Mouse (Mus musculus) liver, embryonic 11.5 days (tissue): ENCODE results near the gene Entr1. TPM values are rescaled to one million over a fixed set of nuclear protein-coding genes. Genes with fewer than 3 reads are reported as not detected.

Source experiments
- ATAC-seq: fragments of 200-750 bp; cut with Nextera tagmentation; replicated peaks from 2 replicates; pipeline ENCODE4 v1.8.0; 2017; ENCODE audit warnings: moderate number of reproducible peaks, mild to moderate bottlenecking, moderate TSS enrichment, moderate library complexity; ENCODE audit not compliant: low FRiP score
- DNase-seq: peaks from one replicate; pipeline ENCODE4 v3.0.0-alpha.2; 2017; ENCODE audit warnings: low spot score
- H3K27ac ChIP-seq: fragments of 300-500 bp; sonication (generic); 2 replicates; pipeline ENCODE4 v1.5.1; 2014; ENCODE audit warnings: mild to moderate bottlenecking, low read depth, low read length, control low read depth
- H3K27me3 ChIP-seq: fragments of 300-500 bp; sonication (generic); replicated peaks from 2 replicates; pipeline ENCODE4 v1.6.1; 2014; ENCODE audit warnings: low read length, mixed read lengths; ENCODE audit not compliant: control insufficient read depth, insufficient read depth
- H3K36me3 ChIP-seq: fragments of 300-500 bp; sonication (generic); 2 replicates; pipeline ENCODE4 v1.6.1; 2014; ENCODE audit warnings: mild to moderate bottlenecking, low read length, moderate library complexity, mixed read lengths; ENCODE audit not compliant: control insufficient read depth, insufficient read depth
- H3K4me1 ChIP-seq: fragments of 300-500 bp; sonication (generic); replicated peaks from 2 replicates; pipeline ENCODE4 v1.6.1; 2014; ENCODE audit warnings: low read length, mixed read lengths; ENCODE audit not compliant: control insufficient read depth, insufficient read depth
- H3K4me2 ChIP-seq: fragments of 300-500 bp; sonication (generic); 2 replicates; pipeline ENCODE4 v1.6.1; 2014; ENCODE audit warnings: mild to moderate bottlenecking, control low read depth, moderate library complexity
- H3K4me3 ChIP-seq: fragments of 300-500 bp; sonication (generic); 2 replicates; pipeline ENCODE4 v1.5.1; 2014; ENCODE audit warnings: low read depth, low read length, control low read depth
- H3K9ac ChIP-seq: fragments of 300-500 bp; sonication (generic); 2 replicates; pipeline ENCODE4 v1.6.1; 2014; ENCODE audit warnings: low read depth, low read length, control low read depth
- H3K9me3 ChIP-seq: fragments of 300-500 bp; sonication (generic); 2 replicates; pipeline ENCODE4 v1.6.1; 2016; ENCODE audit warnings: low read length, inconsistent platforms, mixed read lengths; ENCODE audit not compliant: control insufficient read depth
- WGBS: fragments of 180-500 bp; shearing (Covaris S2); extraction: QIAGEN DNeasy Blood & Tissue Kit; methylation state at CpG from one replicate; pipeline ENCODE4 v1.1.7; 2014; 5-methylcytosine and 5-hydroxymethylcytosine counted together
- polyA plus RNA-seq: library from polyadenylated mRNA; unstranded; fragments of >200 nt; fragmentation: Nextera tagmentation; extraction: Ambion mirVana; gene quantifications from 2 replicates; pipeline ENCODE4 v1.2.1, GENCODE M21; 2014

The Entr1 gene
- polyA plus RNA-seq, 1 experiment from 2014 or later: 94.4 TPM

GRCm38 (mm10) chr2:26372396-26372795 lies 16.7 kb downstream of the Entr1 start:
- no peak overlapping the region for H3K9ac ChIP-seq

DNA sequence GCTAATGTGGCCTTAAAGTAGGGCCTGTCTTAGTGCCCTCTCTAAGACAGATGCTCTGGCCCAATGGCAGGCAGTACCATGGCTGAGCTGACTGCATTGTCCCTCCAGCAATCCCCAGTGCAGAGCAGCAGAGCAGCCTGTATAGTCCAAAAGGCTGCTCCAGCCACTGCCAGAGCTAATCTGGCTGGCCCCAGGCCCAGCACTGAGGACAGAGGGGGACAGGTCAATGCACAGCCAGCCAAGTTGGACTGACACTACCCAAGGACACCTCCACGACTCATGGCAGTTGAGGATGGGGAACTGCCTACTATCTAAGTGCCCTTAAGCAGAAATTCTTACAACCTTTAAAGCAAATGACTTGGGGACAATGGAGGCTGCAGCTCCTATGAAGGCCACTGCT lies 20.5 kb downstream of the Entr1 start:
- H3K36me3 ChIP-seq: peaks cover 60% of the 10 kb centered on the region
- no peak for DNase-seq
- WGBS: 91% methylated on average over 1 of the region's 1 CpGs

More at GRCm38 (mm10) chr2:26372396-26372795, 16.7 kb downstream of the Entr1 start:
- DNase-seq (no peak), ATAC-seq (no peak)
- Histone ChIP-seq H3K27me3 (no peaks in the 10 kb centered on the region), H3K36me3 (peaks cover 66% of the 10 kb centered on the region), H3K9me3 (no peaks in the 10 kb centered on the region), H3K4me1 (no peaks in the 10 kb centered on the region), H3K4me2 (no peak overlapping the region), H3K4me3 (no peak overlapping the region), H3K27ac (no peak overlapping the region)
- 95% methylated on average over 8 of the region's 8 CpGs for WGBS

DNA sequence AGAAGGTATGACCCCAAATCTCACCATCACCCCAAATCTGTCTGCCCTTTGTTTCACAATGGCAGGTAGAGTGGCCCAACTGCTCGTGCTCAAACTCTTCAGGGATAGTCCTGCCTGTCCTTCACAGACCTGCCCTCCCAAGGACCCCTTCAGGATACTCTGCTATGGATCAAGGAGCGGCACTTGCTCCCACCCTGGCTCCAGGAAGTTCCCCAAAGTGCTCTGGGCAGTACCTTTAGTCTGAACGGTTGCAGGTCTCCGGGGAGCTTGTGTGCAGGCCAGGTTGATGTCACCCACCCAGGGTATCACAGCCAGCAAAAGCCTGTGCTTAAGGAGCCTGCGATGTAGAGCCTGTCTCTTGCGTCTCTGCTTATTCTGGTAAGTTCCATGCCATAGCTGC lies 21.2 kb downstream of the Entr1 start:
- DNase-seq (no peak), ATAC-seq (no peak)
- Histone ChIP-seq H3K27me3 (no peaks in the 10 kb centered on the region), H3K4me3 (no peak overlapping the region), H3K27ac (no peak overlapping the region), H3K36me3 (peaks cover 55% of the 10 kb centered on the region), H3K9ac (no peak overlapping the region), H3K4me1 (no peaks in the 10 kb centered on the region), H3K4me2 (no peak overlapping the region), H3K9me3 (no peaks in the 10 kb centered on the region)
- 93% methylated on average over 6 of the region's 6 CpGs for whole genome bisulfite sequencing

More for the DNA sequence above, 20.5 kb downstream of the Entr1 start:
- no peak overlapping the region for H3K4me3 ChIP-seq
- no peaks in the 10 kb centered on the region for H3K27me3 ChIP-seq
- H3K4me1 ChIP-seq: no peaks in the 10 kb centered on the region
- no peak overlapping the region for H3K27ac ChIP-seq
- ATAC-seq: no peak
- H3K9ac ChIP-seq: no peak overlapping the region
- H3K4me2 ChIP-seq: no peak overlapping the region
- no peaks in the 10 kb centered on the region for H3K9me3 ChIP-seq

- no peaks in the 10 kb centered on the region for H3K9me3 ChIP-seq
- H3K4me1 ChIP-seq: no peaks in the 10 kb centered on the region
- H3K4me3 ChIP-seq: no peak overlapping the region
- 0 out of 2 replicates have a peak overlapping the region, but pooled peaks have one; percentile 8 for H3K9ac ChIP-seq
- H3K27ac ChIP-seq: no peak overlapping the region
- H3K4me2 ChIP-seq: no peak overlapping the region
- no peak for DNase-seq
- 88% methylated on average over 10 of the region's 10 CpGs for WGBS
- no peak for ATAC-seq
- peaks cover 46% of the 10 kb centered on the region for H3K36me3 ChIP-seq
- no peaks in the 10 kb centered on the region for H3K27me3 ChIP-seq
These were observed 24.2 kb downstream of the Entr1 start for GRCm38 (mm10) chr2:26364738-26365465.

DNA sequence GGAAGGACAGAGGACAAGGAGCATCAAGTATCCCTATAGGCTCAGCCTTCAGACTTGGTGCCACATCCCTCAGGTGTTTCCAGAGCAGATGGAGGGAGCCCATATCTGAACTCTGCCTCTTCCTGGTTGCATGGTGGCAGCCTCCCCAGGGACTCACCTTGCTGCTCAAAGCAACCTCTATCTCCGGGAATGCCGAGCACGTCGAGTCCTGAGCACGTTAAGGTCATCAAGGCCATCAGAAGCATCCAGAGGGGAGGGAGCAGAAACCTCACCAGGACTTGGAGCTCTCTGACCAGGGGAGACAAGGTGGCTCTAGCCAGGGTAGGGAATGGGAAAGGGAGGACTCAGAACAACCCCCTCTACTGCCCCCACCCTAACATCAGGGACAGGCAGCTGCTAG lies 25.6 kb downstream of the Entr1 start:
- Histone ChIP-seq H3K4me3 (no peak overlapping the region), H3K36me3 (peaks cover 33% of the 10 kb centered on the region), H3K9me3 (no peaks in the 10 kb centered on the region), H3K9ac (no peak overlapping the region), H3K27me3 (no peaks in the 10 kb centered on the region), H3K4me2 (no peak overlapping the region), H3K27ac (no peak overlapping the region), H3K4me1 (no peaks in the 10 kb centered on the region)
- 63% methylated on average over 5 of the region's 5 CpGs for WGBS
- ATAC-seq (no peak), DNase-seq (no peak)

DNA sequence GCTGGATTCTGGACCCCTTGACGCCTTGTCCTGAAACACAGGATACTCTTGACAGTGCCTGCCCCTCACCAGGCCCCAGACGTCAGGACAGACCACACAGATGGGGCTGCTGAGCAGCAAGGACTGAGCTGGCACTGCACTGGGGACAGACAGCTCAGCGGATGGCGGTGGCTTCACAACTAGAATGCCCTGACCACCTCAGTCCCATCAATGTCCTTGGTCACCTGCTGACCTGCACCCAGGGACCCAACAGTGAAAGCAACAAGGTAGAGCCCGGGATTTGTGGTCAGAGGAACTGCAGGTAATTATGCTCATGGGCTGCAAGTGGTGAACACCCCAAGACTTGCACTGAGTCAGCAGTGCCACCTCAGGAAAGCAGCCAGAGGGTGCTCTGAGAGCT lies 26.1 kb downstream of the Entr1 start:
- Histone ChIP-seq H3K27me3 (no peaks in the 10 kb centered on the region), H3K9ac (no peak overlapping the region), H3K36me3 (peaks cover 29% of the 10 kb centered on the region), H3K4me1 (no peaks in the 10 kb centered on the region), H3K9me3 (no peaks in the 10 kb centered on the region), H3K4me3 (no peak overlapping the region), H3K27ac (no peak overlapping the region), H3K4me2 (no peak overlapping the region)
- WGBS: 86% methylated on average over 5 of the region's 5 CpGs
- DNase-seq: no peak
- ATAC-seq: no peak

DNA sequence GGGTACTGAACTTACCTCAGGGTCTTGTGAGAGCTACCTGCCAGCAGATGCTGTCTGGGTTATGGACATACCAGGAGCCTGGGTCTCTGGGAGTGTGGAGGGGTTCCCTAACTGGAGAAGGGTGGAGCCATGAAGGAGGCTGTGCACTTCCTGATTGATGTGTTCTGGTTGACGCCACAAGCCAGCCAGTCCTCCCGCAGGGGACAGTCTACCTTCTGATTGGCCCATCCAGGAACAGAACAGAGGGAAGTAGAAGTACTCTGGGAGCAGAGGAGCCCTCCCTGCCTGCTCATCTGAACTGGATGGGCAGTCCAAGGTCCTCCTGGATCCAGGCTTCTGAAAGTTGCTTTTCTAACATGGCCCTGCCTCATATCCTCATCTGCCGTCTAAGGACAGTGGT lies 28.3 kb downstream of the Entr1 start, which contains the start of gene Card9:
Gene Card9, minus strand, starts transcription at position 147 of the 400 bp plus-strand sequence.
- 27% methylated on average over 3 of the region's 3 CpGs for WGBS
- DNase-seq: no peak
- Histone ChIP-seq H3K4me2 (peak within 1 kb of the TSS; percentile 2; the same call in 1 of the 2 replicates), H3K36me3 (peaks cover 17% of the 10 kb centered on the region), H3K27ac (no peak within 1 kb of the TSS), H3K4me1 (no peaks in the 10 kb centered on the region), H3K9ac (no peak within 1 kb of the TSS), H3K9me3 (no peaks in the 10 kb centered on the region), H3K27me3 (no peaks in the 10 kb centered on the region), H3K4me3 (no peak within 1 kb of the TSS)
- ATAC-seq: peak; percentile 42; the same call in 1 of the 2 replicates

GRCm38 (mm10) chr2:26359983-26360382 lies 29.1 kb downstream of the Entr1 start:
- Histone ChIP-seq H3K4me1 (no peaks in the 10 kb centered on the region), H3K27me3 (no peaks in the 10 kb centered on the region), H3K27ac (no peak overlapping the region), H3K4me3 (no peak overlapping the region), H3K36me3 (peaks cover 9% of the 10 kb centered on the region), H3K9ac (no peak overlapping the region), H3K4me2 (peak overlapping the region; percentile 2; the same call in 1 of the 2 replicates), H3K9me3 (no peaks in the 10 kb centered on the region)
- DNase-seq: no peak
- 61% methylated on average over 6 of the region's 6 CpGs for WGBS
- ATAC-seq: no peak
